Mouse (Mus musculus): Measurements from ENCODE around the gene Egr4.

The Egr4 gene

DNA sequence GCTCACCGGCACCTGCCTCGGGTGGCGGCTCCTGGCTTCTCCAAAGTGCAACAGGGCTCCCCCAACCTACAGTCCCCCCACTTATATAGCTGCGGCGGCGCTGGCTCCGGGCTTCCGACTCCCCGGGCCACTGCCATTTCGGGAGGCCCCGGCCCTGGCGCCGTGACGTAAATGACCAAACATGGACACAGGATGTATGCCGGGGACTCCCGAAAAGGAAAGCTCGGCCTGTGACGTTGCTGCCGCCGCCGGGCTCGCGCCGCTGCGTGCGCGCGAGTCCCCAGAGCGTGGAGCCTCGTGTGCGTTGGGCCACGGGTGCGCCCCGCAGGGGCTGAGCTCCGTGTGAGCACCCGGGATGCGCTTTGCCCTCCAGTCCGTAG, at the start of gene Egr4:
Gene Egr4 (minus strand): TSS at position 59 of the 380 bp plus-strand sequence.
- DNase-seq: peak; percentile 43

- no peak for DNase-seq
Observed at GRCm38 (mm10) chr6:85562374-85562773, 49.0 kb upstream of the Egr4 start.

DNA sequence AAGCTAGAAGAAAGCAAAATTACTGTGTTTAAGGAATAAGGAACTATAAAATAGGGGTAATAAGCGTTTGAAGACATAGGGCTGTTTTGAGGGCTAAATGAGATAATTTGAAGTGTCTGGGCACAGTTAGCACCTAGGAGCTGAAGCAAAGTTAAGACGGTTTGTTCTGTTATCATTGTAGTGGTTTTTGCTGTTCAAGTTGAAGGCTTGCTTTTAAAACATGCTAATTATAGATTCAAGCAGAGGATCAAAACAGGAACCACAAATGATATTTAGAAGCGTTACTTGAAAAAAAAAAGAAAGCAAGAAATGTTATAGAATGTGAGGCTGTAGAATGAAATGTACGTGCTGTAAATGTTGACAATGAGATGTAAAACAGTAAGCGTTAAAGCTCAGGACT, 34.3 kb upstream of the Egr4 start:
- DNase-seq: no peak

GRCm38 (mm10) chr6:85544251-85544881, 31.0 kb upstream of the Egr4 start:
- no peak for DNase-seq

DNA sequence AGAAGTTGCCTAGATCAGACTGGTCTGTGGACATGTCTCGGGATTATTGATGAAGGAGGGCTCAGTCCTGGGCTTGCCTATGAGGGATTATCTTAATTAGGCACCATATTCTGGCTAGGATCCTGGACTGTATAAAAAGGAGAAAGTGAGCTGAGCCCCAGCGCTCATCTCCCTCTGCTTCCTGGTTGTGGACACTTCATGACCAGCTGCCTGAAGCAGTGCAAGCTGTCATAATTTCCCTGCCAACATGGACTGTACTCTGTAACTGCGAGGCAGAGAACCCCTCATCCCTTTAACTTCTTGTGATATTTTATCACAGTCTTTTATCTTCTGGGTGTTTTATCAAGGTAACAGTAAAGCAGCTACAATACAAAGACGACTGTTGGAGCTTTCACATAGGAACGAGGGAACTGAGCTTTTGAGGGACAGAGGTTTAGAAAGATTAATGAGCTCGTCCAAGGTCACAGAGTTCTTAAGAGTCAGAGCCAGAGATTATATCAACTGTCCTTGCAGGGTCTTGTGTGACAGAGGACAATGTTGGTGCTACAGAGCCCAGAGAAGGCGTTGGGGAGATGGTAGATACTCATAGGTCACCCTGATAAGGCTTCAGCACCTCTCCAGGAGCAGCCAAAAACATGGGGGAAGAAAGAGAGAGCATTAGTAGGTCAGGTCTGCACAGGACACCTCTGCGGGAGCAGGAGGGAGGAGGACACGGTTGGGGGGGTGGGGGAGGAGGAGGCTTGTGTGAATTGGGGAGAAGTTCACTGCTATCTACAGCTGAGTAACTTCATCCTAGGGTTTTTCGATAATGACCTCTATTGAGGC, 30.2 kb upstream of the Egr4 start:
- DNase-seq: no peak

GRCm38 (mm10) chr6:85522825-85523224, 9.4 kb upstream of the Egr4 start:
- no peak for DNase-seq

GRCm38 (mm10) chr6:85522026-85522425, 8.6 kb upstream of the Egr4 start:
- no peak for DNase-seq

DNA sequence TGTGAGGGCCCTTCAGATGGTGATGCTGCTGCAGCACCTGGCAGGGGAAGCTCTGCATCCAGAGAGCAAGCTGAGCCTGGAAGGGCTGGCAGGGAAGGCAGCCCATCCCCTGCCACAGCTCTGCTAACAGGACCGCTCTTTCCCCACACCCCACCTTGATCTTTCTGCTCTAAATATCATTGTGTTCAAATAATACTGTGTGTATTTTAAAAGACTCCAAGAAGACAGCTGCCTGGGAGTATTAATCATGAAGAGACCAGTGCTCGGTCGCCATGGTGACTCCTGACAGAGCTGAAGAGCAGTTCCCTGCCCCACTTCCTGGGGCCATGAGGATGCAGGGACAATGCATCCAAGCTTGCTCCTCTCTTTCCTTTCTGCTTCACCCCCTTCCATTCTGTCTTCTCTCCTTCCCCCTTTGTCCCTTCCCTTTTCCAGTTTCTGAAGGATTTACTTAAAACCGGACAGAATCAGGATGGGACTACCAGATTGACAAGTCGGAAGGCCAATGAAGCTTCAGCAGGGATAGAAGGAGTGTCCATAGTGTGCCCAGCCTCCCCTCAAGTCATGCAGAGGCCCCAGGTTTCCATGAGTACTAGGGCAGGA, 4.8 kb upstream of the Egr4 start:
- DNase-seq: no peak

DNA sequence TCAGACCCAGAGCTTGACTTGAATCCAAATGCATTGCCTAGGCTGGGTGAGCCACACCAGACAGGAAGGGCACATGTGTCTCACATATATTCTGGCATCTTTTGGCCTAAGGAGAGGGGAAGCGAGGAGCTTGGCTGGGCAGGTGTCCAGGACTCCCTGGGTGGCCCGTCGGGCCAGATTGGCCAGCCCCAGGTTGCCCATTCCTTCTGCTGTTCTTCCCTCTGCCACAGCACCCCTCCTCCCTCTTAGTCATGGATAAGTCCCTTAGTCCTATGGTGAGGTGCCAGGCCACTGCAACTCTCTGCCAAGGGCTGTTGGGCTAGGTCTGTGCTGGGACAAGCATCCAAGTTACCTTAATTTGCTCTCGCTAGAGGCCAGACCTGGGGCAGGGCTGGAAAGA, 2.6 kb upstream of the Egr4 start:
- no peak for DNase-seq

- no peak for DNase-seq
Observed at GRCm38 (mm10) chr6:85512577-85513530, 535 bp downstream of the Egr4 start.

DNA sequence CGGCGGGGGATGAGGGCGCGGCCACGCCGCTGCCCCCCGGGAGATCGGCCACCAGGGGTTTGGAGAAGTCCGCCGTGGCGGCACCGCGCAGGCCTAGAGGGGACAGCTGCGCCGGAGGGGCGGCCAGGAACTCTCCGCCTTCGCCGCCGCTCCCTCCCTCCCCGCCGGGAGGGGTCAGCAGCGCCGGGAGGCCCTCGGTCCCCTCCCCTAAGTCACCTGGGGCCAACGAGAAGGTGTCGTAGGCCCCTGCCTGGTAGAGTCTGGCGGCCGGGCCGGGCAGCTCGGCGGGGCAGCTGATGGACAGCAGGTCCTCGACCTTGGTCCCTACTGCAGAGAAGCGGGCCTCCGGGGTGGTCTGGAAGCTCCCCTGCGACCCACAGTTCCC, 1.3 kb downstream of the Egr4 start:
- no peak for DNase-seq

DNA sequence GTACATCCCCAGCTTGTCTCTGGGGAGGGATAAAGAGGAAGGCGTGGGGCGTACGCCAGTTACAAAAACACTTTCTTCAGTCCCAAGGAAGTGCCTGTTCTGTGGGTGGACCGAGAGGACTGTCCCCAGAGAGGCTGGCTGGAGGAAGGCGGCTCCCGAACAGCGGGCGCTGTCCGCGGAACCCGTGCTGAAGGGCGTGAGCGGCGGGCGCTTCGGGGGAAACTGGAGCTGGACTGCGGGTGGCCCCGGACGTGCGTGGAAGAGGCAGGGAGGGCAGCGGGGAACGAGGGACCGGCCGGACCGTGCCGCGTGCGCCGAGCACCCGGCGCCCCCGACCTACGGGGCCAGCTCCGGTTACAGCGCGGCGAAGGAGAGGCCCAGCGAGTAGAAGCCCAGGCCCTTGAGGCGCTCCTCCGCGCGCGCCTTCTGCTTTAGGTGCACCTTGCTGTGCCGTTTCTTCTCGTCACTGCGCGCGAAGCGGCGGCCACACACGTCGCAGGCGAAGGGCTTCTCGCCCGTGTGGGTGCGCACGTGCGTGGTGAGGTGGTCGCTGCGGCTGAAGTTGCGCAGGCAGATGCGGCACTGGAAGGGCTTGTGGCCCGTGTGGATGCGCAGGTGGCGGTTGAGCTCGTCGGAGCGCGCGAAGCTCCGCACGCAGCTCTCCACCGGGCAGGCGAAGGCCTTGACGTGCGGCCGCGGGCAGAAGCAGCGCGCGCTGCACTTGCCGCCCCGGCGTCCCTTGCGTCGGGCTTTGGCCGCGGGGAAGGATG, 1.9 kb downstream of the Egr4 start:
- DNase-seq: no peak

DNA sequence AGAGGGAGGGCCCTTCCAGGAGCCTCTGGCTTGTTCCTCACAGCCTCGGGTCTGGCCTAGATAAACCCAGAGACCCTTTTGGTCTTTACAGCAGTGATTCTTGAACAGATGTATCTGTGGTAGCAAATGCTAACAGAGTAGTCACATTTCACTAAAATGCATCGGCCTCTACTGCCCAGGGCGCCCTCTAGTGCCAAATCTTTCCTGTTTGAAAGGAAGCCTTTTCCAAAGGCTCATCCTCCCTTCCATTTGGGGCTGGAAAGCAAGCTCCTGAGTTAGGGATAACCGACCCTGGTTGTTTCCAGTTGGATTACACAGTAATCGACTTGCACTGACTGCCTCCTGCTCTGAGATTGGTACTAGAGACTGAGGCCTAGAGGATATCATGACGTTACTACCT, 2.9 kb downstream of the Egr4 start:
- peak; percentile 17 for DNase-seq

DNA sequence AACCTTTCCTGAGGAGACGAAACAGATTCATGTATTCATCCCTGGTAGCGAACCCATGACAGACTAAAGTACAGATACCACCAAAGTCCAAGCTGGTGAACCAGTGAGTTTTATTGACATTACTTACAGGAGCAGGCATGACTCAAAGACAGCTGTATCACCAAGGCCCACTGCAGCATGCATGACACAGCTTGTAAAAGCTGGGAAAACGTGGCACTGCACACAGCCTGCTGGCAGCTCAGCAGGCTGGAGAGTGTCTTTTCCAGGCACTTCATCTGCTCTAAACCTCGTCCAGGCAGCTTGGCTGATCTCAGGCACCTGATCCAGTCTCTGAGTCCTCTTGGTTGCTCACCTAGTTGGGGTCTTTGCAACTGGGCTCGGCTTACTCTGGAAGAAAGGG, 4.8 kb downstream of the Egr4 start:
- DNase-seq: no peak

- DNase-seq: no peak
Observed at GRCm38 (mm10) chr6:85504908-85505307, 8.5 kb downstream of the Egr4 start.

DNA sequence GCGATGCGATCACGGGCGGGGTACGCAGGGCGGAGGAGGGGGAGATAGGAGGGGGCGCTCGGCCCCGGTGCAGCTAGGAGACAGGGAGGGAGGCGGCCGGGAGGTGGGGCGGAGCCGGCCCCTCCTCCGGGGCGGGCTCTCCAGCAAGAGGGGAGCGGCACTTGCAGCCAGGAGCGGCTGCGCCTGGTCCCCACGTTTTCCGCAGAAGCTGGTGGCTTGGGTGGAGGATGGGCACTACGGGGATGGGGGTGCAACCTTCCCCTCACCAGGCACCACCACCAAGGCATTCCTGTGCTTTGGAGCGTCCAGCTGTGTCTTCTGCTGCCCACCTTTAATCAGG, 10.5 kb downstream of the Egr4 start, which contains the start of gene Fbxo41:
Gene Fbxo41 (minus strand): TSS at position 84 of the 340 bp plus-strand sequence.
- peak; percentile 13 for DNase-seq

- no peak for DNase-seq
Observed at GRCm38 (mm10) chr6:85502103-85502910, 11.1 kb downstream of the Egr4 start.

- no peak for DNase-seq
Observed at GRCm38 (mm10) chr6:85501571-85502102, 11.8 kb downstream of the Egr4 start.

DNA sequence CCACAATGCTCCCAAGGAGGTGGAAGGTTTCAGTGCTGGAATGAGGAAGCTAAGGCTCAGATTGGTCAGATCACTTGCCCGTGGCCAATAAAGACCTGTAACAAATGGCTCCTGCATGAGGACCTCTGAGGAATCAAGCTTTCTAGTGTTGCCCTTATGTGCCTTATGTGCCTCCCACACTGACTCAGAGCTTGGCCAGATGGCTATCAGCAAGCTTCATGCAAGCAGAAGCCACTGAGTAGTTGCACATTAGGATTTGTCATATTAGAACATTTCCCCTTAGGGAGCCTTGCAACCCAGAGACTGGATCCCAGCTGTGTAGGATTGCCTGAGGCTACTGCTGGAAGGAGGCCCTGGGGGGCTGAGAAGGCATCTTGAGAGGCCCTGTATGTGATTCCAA, 13.0 kb downstream of the Egr4 start:
- DNase-seq: no peak

DNA sequence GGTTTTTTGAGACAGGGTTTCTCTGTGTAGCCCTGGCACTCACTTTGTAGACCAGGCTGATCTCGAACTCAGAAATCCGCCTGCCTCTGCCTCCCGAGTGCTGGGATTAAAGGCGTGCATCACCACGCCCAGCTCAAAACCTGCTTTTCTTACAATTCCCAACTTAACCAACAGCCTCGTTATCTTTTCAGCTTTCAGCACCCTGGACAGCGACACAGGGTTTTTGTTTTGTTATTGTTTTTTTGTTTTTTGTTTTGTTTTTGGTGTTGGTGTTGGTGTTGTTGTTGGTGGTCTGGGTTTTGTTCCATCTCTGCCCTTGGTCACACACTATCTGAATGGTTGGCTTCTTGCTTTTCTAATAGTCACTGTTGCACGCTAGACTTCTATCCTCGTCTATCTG, 15.2 kb downstream of the Egr4 start:
- DNase-seq: no peak

GRCm38 (mm10) chr6:85496976-85497375, 16.4 kb downstream of the Egr4 start:
- DNase-seq: no peak

All from thymus, postnatal 14 days (tissue).